Mouse (Mus musculus): ENCODE measurements around the gene Tmed6.
"Not testable (repeated sequence)": the region's sequence is repeated elsewhere in the genome, so short reads cannot be mapped to it uniquely, and the experiment has no call there.

Gene Tmed6

DNA sequence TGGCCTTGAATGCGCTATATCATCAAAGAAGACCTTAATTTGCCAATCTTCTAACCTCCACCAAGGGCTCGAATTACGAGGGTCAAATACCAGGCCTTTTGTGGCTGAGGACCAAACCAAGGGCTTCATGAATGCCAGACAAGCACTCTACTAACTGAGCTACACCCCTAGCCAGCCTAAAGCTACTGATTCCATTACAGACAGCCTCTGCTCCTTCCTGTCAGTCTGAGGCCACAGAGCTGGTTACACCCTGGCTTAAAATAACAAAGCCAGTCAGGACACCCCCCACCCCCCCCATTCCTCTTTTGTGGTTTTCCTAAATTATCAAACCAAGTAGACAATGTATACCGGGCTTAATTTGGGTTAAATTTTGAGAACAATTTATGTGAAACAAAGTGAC is 8.3 kb upstream of the Tmed6 start:
- DNase-seq (ENCODE audit: low spot score) = no peak

DNA sequence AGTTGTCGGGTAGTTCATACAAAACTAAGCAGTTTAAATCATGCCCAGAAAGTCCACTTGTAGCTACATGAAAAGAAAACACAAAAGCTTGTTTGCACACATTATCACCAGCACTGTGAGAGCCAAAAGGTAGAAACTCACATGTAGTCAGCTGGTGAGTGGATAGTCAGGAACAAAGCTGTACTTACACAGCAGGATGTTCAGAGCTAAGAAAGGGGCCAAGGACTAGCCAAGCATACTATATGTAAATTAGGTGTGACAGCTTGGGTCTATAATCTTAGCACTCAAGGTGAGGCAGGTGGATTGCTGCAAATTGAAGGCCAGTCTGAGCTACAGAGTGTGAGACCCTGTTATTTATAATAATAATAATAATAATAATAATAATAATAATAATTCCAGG is 2.8 kb downstream of the Tmed6 start:
- no peak for DNase-seq (ENCODE audit: low spot score)

DNA sequence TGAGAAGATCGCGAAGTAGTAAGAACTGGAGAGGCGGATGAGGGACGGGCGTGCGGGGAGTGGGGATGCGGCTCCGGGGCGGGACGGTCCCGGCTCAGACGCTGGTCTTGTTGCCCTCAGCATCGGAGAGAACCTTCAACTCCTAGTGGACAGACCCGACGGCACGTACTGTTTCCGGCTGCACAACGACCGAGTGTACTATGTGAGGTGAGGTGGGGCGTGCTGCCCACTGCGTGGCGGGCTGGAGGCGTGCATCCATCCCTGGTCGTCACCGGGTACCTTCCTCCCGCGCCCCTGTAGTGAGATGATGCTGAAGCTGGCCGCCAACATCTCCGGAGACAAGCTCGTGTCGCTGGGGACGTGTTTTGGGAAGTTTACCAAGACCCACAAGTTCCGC is 8.5 kb downstream of the Tmed6 start:
- no peak for DNase-seq (ENCODE audit: low spot score)

DNA sequence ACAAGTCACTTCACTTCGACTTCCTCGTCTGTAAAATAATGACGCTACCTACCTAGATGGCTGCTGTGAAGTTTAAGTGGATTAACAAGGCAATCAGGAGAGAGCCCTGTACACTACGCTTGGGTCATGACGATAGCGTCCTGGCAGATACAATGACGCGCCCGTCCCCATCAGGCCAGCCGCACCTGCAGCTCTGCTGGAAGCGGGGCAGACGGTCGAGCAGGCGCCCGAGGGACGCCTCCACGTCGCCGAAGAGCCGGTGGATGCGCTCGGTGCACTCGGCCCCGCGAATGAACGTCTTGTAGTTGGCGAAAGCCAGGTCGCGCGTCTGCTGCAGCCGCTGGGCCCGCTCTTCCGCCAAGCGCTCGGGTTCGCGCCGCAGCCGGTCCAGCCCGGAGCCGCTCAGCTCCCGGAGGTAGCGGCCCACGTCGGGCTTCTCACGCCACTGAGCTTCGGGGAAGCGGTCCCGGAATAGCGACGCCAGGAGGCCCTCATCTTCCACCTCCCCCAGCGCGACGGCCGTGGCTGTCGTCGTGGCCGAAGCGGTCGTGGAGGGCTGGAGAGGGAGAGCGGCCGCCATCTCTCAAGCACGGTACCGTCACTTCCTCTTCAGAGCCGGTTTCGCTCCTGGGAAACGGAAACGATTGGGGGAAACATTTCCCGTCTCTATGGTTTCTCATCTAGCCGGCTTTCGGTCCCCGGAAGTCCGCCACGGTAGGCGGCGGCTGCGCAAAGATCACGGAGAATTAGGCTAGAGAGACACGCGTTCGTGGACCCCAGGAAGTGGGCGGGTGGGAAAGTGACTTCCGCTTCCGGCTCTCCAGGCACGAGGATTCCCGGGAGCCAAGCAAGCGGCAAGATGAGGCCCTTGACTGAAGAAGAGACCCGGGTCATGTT is 9.1 kb downstream of the Tmed6 start, which contains the start of the genes Cog8 and Nip7:
Gene Cog8, minus strand, starts transcription at position 614 of the 897 bp plus-strand sequence.
Gene Nip7, plus strand, starts transcription at position 802 of the 897 bp plus-strand sequence.
- DNase-seq (ENCODE audit: low spot score) = peak; percentile 90

DNA sequence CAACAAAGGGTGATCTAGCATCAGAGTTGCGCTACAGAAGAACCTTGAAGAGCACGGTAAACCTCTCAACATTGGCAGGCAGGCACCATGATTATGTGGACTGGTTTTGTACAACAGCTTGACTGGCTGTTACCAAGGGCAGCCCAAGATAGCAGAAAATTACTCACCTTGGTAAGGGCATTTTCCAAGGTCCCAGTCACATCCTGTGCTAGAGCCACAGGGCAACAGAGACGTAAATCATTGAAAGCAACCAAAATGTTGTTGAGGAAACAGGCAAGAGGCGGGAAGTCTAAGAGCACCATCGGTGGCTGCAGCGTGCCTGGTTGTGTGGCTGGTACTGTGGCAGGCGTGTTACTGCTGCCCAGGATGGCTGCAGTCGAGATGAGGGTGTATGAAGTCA is 13.4 kb downstream of the Tmed6 start:
- DNase-seq (ENCODE audit: low spot score) = no peak

DNA sequence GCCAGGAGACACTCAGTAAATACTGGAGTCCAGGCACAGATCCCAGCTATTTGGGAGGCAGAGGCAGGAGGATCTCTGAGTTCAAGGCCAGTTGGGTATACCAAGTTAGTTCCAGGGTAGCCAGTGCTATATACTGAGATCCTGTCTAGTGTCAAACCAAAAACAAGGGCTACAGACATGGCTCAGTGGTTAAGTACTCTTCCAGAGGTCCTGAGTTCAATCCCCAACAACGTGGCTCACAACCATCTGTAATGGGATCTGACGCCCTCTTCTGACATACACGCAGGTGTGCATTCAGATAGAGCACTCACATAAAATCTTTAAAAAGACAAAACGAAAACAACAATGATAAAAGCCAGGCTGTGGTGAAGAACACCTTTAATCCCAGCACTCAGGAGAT is 16.0 kb downstream of the Tmed6 start:
- no peak for DNase-seq (ENCODE audit: low spot score)

DNA sequence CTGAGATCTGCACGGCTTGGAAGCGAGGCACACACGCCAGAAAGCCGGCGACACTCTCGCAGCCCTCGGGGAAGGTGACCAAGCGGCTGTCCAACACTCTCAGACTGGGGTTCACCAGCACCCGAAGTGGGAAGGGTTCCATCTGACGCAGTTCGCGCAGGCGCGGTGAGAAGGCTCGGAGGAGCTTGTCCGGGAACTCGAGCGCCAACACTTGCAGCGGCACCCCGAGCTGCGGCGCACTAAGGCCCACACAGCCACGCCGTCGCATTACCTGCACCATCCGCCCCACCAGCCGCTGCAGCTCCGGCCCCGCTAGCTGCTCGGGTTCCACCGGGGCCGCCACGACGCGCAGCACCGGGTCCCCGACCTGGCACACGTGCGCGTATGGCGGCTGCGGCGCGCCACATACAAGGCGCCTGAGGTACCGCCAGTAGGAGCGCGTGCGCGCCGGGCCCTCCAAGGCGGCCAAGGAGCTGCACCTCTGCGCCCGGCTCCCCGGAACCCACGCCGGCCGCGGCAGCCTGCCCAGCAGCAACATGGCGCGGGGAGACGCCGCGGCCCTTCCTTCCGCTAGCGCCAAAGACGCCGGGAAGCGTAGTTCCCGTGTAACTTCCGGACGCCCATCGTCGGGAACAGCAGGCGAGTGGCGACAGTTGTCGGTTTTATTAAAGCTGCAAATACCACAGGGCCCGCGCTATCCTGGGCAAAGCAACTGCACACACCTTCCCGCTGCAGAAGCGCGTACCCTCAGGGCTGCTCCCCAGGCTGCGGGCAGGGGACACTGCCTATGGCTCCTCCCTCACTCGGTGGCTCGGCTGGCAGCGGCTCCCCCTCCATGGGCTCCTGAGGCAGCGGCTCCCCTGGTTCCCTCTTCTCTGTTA is 17.1 kb downstream of the Tmed6 start, which contains the start of gene Pdf:
Gene Pdf, minus strand, starts transcription at position 554 of the 881 bp plus-strand sequence.
- DNase-seq (ENCODE audit: low spot score) = peak; percentile 75

DNA sequence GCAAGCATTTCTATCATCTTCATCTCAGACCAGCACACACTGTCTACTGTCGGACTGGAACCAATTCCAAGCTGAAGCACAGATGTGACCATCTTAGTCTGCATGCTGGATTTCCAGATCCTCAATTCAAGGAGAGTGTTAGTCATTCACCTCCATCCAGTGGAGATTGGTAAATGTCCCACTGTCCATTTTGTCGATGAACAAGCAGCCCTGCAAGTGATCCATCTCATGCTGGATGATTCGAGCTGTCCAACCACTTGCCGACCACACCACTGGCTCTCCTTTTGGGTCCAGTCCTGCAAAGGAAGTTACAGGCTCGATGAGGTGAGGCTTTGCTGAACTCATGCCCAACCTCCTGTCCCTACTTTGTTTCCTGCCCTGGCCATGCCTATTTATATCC is 18.5 kb downstream of the Tmed6 start:
- DNase-seq (ENCODE audit: low spot score) = no peak

DNA sequence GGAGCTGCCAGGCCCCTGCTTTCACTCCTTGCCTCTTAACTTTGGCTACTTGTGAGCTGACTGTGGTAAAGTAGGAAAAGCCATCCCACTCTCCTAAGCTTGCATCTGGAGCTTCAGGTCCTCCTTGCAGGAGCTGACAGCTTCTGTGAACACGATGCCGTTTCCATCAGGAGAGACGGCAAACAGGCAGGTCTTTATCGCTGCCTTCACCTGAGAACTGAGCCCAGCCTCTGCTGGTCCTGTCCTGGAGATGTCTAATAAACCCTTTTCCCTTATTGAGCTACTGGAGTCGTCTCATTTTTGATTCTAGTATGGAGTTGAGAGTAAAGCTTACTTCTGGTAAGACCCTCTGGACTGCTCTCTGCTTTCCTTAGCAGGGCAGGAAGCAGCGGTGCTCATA is 20.0 kb downstream of the Tmed6 start:
- DNase-seq (ENCODE audit: low spot score) = no peak

DNA sequence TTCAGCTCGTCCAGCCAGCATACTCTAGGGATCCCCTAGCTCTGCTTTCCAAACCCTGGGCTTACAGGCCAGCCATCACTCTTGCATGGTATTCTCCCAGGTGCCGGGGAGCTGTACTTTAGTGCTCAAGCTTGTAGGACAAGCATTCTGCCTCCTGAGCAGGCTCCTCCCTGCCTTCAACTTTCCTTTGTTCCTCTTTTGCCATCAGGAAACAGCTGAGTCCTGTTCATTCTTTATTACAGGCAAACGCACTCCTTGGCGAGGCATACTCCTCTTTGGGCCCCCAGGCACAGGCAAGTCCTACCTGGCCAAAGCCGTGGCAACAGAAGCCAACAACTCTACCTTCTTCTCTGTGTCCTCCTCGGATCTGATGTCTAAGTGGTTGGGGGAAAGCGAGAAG is 24.8 kb downstream of the Tmed6 start:
- no peak for DNase-seq (ENCODE audit: low spot score)

DNA sequence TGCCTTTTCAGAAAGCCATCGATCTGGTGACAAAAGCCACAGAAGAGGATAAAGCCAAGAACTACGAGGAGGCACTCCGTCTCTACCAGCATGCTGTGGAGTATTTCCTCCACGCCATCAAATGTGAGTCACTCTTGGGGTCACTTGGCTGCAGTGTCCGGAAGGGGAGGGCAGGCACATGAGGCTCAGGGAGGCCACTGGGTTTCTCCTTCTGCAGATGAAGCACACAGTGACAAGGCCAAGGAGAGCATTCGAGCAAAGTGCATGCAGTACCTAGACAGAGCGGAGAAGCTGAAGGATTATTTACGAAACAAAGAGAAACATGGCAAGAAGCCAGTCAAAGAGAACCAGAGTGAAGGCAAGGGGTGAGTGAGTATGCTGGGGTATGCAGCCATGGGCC is 28.8 kb downstream of the Tmed6 start:
- DNase-seq (ENCODE audit: low spot score) = no peak

DNA sequence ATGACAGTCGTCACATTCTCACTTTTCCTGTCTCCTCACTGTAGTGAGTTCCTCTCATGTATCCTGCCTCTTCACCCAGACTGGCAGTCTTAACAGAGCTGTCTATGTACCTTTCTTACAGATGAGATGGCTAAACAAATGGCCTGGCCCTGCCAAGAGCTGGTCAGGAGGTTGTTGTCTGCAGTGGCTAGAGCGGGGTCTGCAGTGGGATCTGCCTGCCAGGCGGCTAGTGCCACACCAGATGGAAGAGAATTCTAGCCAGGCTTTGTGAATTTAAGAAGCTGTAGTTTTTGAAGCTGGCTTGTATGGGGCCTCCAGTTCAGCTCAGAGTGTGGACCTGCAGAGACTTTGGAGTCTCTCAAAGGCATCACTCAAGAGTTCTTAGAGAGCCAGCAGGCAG is 29.8 kb downstream of the Tmed6 start:
- DNase-seq (ENCODE audit: low spot score) = no peak

DNA sequence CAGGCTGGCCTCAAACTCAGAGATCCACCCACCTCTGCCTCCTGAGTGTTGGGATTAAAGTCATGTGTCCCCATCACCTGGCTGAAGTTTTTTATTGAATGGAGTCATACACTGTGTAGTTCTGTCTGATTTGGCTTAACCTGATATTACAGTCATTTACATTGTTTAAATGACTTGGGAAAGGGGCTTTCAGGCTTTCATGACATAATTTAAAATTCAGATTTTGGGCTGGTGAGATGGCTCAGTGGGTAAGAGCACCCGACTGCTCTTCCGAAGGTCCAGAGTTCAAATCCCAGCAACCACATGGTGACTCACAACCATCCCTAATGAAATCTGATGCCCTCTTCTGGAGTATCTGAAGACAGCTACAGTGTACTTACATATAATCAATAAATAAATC is 31.8 kb downstream of the Tmed6 start:
- not testable (repeated sequence) for DNase-seq (ENCODE audit: low spot score)

DNA sequence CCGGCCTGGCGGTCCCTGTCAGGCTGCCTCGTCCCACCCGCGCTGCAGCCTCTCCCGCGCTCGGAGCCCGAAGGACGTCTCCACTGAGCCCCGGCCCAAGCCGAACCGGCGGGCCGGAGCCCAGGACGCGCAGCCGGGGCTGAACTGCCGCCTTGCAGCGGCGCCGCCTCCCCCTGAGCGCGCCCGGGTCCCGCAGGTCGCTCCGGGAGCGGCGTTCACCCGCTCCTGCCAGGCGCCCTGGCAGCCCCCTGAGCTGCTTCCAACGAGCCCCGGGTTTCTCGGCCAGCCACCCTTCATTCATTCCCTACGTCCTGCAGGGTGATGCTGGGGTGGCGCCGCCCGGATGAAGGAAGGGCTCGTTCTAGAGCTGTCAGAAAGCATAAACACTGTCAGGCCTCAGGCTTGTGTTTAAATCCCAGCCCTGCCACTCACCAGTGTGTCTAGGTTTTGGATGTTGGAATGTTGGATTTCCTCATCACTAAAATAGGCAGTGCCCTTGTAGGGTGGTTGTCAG is 33.8 kb downstream of the Tmed6 start:
- peak; percentile 14 for DNase-seq (ENCODE audit: low spot score)

DNA sequence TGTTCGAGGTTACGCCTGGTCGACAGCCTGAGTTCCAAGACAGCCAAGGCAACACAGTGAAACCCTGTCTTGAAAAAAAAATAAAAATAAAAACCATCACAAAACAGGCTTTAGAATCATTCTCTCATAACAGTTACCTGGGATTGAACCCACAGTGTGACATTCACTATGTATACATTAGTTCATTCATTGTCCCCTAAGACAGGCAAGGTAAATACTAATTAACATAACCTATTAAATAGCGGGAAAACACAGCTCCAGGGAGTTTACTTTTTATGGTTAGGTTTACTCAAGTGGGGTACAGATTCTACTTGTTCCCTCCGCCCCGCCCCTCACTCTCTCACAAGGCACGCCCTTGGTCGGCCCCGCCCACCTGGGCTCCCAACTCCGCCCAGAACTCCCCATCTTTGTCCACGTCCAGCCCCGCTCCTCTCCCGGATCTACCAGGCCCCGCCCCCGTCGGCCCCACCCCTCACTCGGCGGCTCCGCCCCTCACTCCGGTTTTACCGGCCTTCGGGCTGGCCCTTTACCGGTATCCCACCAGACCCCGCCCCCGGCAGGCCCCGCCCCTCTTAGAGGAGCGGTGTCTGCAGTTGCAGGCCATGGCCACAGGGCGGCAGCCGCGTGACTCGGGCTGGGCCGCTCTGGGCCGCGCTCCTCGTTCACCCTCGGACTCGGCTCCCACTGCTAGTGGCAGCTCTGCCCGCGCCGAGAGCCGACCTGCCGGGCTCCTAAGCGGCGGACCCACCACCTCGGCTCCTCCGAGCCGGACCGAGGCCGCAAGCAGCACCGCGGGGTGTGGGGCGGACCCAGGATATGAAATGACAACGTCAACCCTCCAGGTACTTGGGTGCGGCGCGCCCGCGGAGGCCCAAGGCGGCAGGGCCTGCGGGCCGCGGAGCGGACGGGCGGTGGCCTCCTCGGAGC is 34.5 kb downstream of the Tmed6 start, which contains the start of gene Vps4a:
Gene Vps4a, plus strand, starts transcription at position 573 of the 927 bp plus-strand sequence.
- DNase-seq (ENCODE audit: low spot score) = peak; percentile 98

DNA sequence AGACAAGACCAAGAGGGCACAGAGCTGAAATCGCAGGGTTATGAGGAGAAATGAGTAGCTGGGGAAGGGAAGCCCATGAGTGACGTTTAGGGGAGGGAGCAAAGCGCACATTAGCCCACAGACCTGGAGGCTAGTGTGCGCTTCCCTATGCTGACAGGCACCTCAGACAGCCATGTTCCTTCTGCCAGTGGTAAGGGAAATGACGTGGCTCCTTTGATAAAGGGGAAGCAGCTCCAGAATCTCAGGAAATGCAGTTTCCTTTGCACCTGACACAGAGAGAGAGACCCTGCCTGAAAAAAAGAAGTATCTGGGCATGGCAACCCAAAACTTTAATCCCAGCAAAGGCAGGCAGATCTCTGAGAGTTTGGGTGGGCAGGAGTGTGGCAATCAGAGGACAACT is 35.4 kb downstream of the Tmed6 start:
- no peak for DNase-seq (ENCODE audit: low spot score)

DNA sequence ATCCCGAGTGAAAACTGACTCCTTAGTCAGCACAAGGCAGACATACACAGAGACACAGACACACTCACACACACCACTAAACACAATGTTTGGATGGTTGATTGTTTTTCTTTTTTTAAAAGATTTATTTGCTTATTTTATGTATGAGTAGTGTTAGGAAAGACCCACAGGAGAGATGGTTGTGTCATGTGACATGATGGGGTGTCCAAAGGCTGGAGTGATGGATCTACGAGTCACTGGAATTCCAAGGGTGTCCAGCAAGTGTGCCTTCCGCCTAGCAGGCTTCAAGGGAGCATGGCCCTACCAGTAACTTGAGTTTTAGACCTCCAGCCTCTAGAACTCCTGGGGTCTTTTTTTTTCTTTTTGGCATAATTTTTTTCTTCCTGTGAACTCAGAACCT is 36.1 kb downstream of the Tmed6 start:
- DNase-seq (ENCODE audit: low spot score) = no peak

DNA sequence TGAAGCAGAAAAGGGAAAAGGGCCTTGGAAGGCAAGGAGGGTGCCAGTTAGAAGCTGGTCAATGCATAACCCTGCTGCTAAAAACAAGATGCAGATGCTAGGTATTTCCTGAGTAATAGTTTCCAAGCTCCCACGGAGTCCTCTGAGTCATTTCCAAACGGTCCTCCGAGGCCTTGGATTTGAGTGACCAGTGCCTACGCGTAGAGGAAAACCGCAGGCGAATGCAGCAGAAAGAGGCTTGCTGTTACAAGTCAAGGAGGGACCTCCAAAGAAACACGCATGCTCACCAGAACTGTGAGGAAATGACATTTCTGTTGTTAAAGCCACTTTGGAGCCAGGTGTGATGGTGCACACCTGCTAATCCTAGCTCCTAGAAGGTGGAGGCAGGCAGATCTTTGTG is 42.0 kb downstream of the Tmed6 start:
- DNase-seq (ENCODE audit: low spot score) = no peak

DNA sequence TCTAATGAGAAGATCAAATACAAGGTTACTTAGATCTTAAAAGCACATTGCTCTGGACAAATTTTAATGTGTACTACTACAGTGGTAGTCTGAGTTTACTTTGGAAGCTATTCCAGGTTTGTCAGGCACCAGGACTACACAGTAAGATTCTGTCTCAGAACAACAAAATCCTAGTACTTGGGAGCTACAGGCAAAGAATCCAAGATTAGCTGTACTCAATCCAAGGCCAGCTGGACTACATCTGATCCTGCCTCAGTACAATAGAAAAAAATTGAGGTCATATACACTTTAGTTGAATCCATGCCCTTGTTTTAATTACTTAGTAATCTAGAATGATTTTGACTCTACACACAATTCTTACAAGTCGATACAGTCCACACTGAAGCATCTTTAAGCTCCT is 50.5 kb downstream of the Tmed6 start:
- DNase-seq (ENCODE audit: low spot score) = no peak

DNA sequence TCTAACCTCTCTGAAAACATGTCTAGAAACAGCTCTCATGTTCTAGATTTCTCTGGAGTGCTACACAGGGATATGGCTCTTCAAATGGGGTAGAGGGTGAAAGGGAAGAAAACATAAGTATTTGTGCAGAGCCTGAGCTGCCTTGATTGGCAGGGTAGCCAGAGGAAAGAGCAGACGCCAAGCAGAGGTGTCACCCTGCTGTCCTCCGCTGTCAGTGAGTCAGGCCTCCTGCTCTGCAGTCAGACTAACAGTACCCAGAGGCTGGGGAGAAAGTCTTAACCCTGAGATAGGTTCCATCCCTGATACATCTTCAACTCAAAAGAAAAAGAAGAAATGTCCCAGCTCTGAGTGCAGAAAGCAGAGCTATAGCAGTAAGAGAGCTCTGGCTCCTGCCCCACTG is 52.8 kb downstream of the Tmed6 start:
- no peak for DNase-seq (ENCODE audit: low spot score)
